Mouse (Mus musculus) liver, embryonic 14.5 days (tissue): ENCODE results near the gene Ccdc177. TPM values are rescaled to one million over a fixed set of nuclear protein-coding genes. Genes with fewer than 3 reads are reported as not detected.
A peak's percentile ranks its signal among the peaks of the same experiment; 100 is the strongest.

Source experiments
- ATAC-seq: fragments of 200-750 bp; cut with Nextera tagmentation; 2 replicates; pipeline ENCODE4 v1.8.0; 2017; ENCODE audit warnings: moderate number of reproducible peaks, mild to moderate bottlenecking, moderate library complexity; ENCODE audit not compliant: insufficient read depth
- DNase-seq, 3 experiments: peaks; one replicate each; pipeline ENCODE4 v3.0.0-alpha.2; 2012 to 2013; ENCODE audit warnings: low read depth in 3 of 3, low spot score in 3 of 3
- H3K27ac ChIP-seq: fragments of 300-500 bp; sonication (generic); 2 replicates; pipeline ENCODE4 v1.5.1; 2014; ENCODE audit warnings: moderate library complexity, mild to moderate bottlenecking, control low read depth, inconsistent platforms
- H3K27me3 ChIP-seq: fragments of 300-500 bp; sonication (generic); 2 replicates; pipeline ENCODE4 v1.6.1; 2014; ENCODE audit warnings: mild to moderate bottlenecking, low read length, moderate library complexity; ENCODE audit not compliant: control insufficient read depth, insufficient read depth
- H3K36me3 ChIP-seq: fragments of 300-500 bp; sonication (generic); replicated peaks from 2 replicates; pipeline ENCODE4 v1.6.1; 2014; ENCODE audit warnings: low read depth; ENCODE audit not compliant: control insufficient read depth, insufficient read depth
- H3K4me1 ChIP-seq, 2 experiments: fragments of 200-500 bp in 1 of 2; fragments of 300-500 bp in 1 of 2; sonication (generic) in 1 of 2; replicated peaks; 2 replicates each; pipeline ENCODE4 v1.6.1; 2012 to 2014; ENCODE audit warnings: antibody characterized with exemption in 1 of 2, inconsistent platforms in 1 of 2, low read length in 1 of 2; ENCODE audit not compliant: control insufficient read depth in 2 of 2, insufficient read depth in 2 of 2
- H3K4me2 ChIP-seq: fragments of 300-500 bp; sonication (generic); 2 replicates; pipeline ENCODE4 v1.6.1; 2014; ENCODE audit warnings: low read depth, mild to moderate bottlenecking, control low read depth, moderate library complexity
- H3K4me3 ChIP-seq, 2 experiments: fragments of 200-500 bp in 1 of 2; fragments of 300-500 bp in 1 of 2; sonication (generic) in 1 of 2; 2 replicates each; pipeline ENCODE4 v1.5.1; 2012 to 2014; ENCODE audit warnings: low read depth in 2 of 2, low read length in 2 of 2, mild to moderate bottlenecking in 2 of 2, control low read depth in 1 of 2, inconsistent platforms in 1 of 2, moderate library complexity in 1 of 2; ENCODE audit not compliant: insufficient read depth in 1 of 2
- H3K9ac ChIP-seq: fragments of 300-500 bp; sonication (generic); replicated peaks from 2 replicates; pipeline ENCODE4 v1.6.1; 2014; ENCODE audit warnings: mild to moderate bottlenecking, control low read depth, moderate library complexity
- H3K9me3 ChIP-seq: fragments of 300-500 bp; sonication (generic); 2 replicates; pipeline ENCODE4 v1.6.1; 2016; ENCODE audit warnings: low read length, mixed read lengths; ENCODE audit not compliant: control insufficient read depth
- CTCF ChIP-seq: IDR thresholded peaks from 2 replicates; pipeline ENCODE4 v1.5.1; 2016; ENCODE audit warnings: antibody characterized with exemption, low read depth, control low read depth
- EP300 ChIP-seq: IDR thresholded peaks from 2 replicates; pipeline ENCODE4 v1.6.1; 2016; ENCODE audit warnings: antibody characterized with exemption, low read depth
- WGBS: fragments of 180-500 bp; shearing (Covaris S2); extraction: QIAGEN DNeasy Blood & Tissue Kit; methylation state at CpG from one replicate; pipeline ENCODE4 v1.1.7; 2014; ENCODE audit not compliant: insufficient replicate concordance; 5-methylcytosine and 5-hydroxymethylcytosine counted together
- polyA plus RNA-seq, 2 experiments: library from polyadenylated mRNA; depleted of rRNA in 1 of 2; stranded (reverse) in 1 of 2; unstranded in 1 of 2; fragments of >200 nt; fragmentation: Nextera tagmentation in 1 of 2; extraction: Ambion mirVana in 1 of 2; gene quantifications; 2 replicates each; pipeline versions ENCODE4 v1.2.1 to v1.2.3; 2012 to 2014

The Ccdc177 gene
- polyA plus RNA-seq, 2 experiments, result not detected

DNA sequence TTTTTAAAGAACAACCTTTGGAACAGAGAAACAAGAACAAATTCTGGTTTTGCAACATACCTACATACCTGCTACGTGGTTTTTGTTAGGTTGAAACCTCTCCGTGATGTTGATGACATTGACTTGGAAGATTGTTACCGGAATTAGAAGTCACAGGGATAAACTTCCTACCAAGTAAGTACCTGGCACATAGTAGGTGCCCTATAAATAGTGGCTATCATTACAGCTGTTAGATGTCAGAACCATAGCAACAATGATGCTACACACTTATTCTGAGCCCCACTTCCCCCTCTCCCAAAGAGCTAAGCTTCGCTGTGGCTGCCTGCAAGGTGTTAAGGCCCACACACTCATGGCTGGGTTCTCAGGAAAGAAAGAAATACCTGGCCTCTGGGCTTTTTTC lies 25.1 kb upstream of the Ccdc177 start:
- 82% methylated on average over 4 of the region's 4 CpGs for WGBS
- Histone ChIP-seq H3K4me2 (no peak overlapping the region), H3K36me3 (no peaks in the 10 kb centered on the region), H3K9me3 (no peaks in the 10 kb centered on the region), H3K9ac (peak overlapping the region; percentile 24), H3K4me3 (no peak overlapping the region), H3K27me3 (no peaks in the 10 kb centered on the region), H3K27ac (no peak overlapping the region; the same call in 1 of the 2 replicates), H3K4me1 (peaks cover 40% of the 10 kb centered on the region in 2 experiments)
- ATAC-seq, result no peak
- no peak for DNase-seq
- TF ChIP-seq CTCF, result no peak
- no peak for TF ChIP-seq EP300

GRCm38 (mm10) chr12:80785005-80785404 lies 24.5 kb upstream of the Ccdc177 start:
- Histone ChIP-seq H3K9ac (no peak overlapping the region; the same call in 1 of the 2 replicates), H3K4me1 (peaks cover 40% of the 10 kb centered on the region in 2 experiments), H3K9me3 (no peaks in the 10 kb centered on the region), H3K27me3 (no peaks in the 10 kb centered on the region), H3K4me2 (no peak overlapping the region), H3K36me3 (no peaks in the 10 kb centered on the region), H3K27ac (no peak overlapping the region), H3K4me3 (no peak overlapping the region)
- WGBS, result 25% methylated on average over 5 of the region's 5 CpGs
- TF ChIP-seq CTCF (no peak), EP300 (no peak)
- no peak for DNase-seq
- no peak for ATAC-seq

DNA sequence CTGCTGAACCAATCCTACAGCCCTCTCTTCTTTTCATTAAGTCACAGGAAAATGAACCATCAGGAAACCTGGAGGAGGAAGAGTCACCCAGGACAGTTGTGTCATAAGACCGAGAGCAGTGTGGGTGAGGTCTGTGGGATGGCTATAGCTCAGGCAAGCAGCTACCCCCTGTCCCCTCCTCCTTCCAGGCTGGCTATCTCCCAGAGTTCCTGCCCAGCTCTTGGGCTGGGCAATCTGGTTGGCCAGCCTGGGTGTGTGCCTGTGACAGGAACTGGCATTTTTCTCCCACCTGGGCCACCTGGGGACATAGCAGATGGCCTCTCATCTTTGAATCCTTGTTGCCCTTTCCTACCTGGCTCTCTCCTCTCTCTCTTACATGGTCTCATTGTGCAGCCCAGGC lies 23.4 kb upstream of the Ccdc177 start:
- H3K36me3 ChIP-seq, result no peaks in the 10 kb centered on the region
- H3K4me1 ChIP-seq, result peaks cover 36 to 42% of the 10 kb centered on the region in 2 experiments
- TF ChIP-seq EP300, result no peak
- no peak for TF ChIP-seq CTCF
- no peak overlapping the region for H3K4me3 ChIP-seq
- H3K27ac ChIP-seq, result no peak overlapping the region; the same call in 1 of the 2 replicates
- 44% methylated on average over 1 of the region's 1 CpGs for WGBS
- no peaks in the 10 kb centered on the region for H3K9me3 ChIP-seq
- no peak overlapping the region for H3K4me2 ChIP-seq
- no peak overlapping the region for H3K9ac ChIP-seq
- DNase-seq (no peak), ATAC-seq (peak; percentile 46; the same call in 1 of the 2 replicates)
- H3K27me3 ChIP-seq, result no peaks in the 10 kb centered on the region

- TF ChIP-seq EP300, result no peak
- TF ChIP-seq CTCF, result peak; percentile 26; the same call in 1 of the 2 replicates
- Histone ChIP-seq H3K4me2 (no peak overlapping the region), H3K4me3 (no peak overlapping the region), H3K36me3 (no peaks in the 10 kb centered on the region), H3K4me1 (peaks cover 37 to 47% of the 10 kb centered on the region in 2 experiments), H3K9me3 (no peaks in the 10 kb centered on the region), H3K27me3 (no peaks in the 10 kb centered on the region), H3K9ac (no peak overlapping the region), H3K27ac (no peak overlapping the region)
- DNase-seq (no peak), ATAC-seq (no peak)
- 58% methylated on average over 3 of the region's 3 CpGs for WGBS
Observed at GRCm38 (mm10) chr12:80782892-80783291, 22.4 kb upstream of the Ccdc177 start.

DNA sequence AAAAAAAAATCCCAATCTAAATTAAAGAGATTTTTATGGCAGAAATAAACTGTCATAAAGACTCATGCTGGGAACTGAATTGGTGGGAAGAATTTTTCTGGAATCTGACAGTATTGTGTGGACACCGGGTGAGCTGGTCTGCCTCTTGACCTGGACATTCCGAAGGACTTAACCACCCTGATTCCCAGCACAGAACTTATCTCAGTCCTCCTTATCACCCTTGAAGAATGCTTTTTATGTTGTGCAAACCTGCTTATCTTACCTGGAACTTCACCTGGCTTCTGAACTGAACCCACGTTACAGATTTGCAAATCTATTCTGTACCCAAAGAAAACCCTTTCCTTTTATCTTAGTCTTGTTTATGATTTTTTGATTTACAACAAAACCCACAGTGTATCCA lies 21.7 kb upstream of the Ccdc177 start:
- Histone ChIP-seq H3K27me3 (no peaks in the 10 kb centered on the region), H3K4me2 (no peak overlapping the region), H3K27ac (no peak overlapping the region), H3K9ac (no peak overlapping the region), H3K4me1 (peaks cover 40 to 48% of the 10 kb centered on the region in 2 experiments), H3K9me3 (no peaks in the 10 kb centered on the region), H3K4me3 (no peak overlapping the region), H3K36me3 (no peaks in the 10 kb centered on the region)
- DNase-seq (no peak), ATAC-seq (no peak)
- TF ChIP-seq CTCF, result no peak
- TF ChIP-seq EP300, result no peak
- 61% methylated on average over 3 of the region's 3 CpGs for WGBS
